Mouse (Mus musculus) liver, postnatal 0 days (tissue): Measurements from ENCODE around the gene Tuba3a. TPM values are rescaled to one million over a fixed set of nuclear protein-coding genes. Genes with fewer than 3 reads are reported as not detected.
A peak's percentile ranks its signal among the peaks of the same experiment; 100 is the strongest.

Source experiments
- ATAC-seq: fragments of 200-750 bp; cut with Nextera tagmentation; 2 replicates; pipeline ENCODE4 v1.8.0; 2017; ENCODE audit warnings: mild to moderate bottlenecking, moderate library complexity
- DNase-seq: peaks from one replicate; pipeline ENCODE4 v3.0.0-alpha.2; 2016
- H3K27ac ChIP-seq: fragments of 300-500 bp; sonication (generic); 2 replicates; pipeline ENCODE4 v1.5.1; 2014; ENCODE audit warnings: antibody characterized with exemption, moderate library complexity, mild to moderate bottlenecking, low read depth
- H3K27me3 ChIP-seq: fragments of 300-500 bp; sonication (generic); 2 replicates; pipeline ENCODE4 v1.6.1; 2014; ENCODE audit warnings: low read length, control low read depth, mixed read lengths; ENCODE audit not compliant: insufficient read depth
- H3K36me3 ChIP-seq: fragments of 300-500 bp; sonication (generic); replicated peaks from 2 replicates; pipeline ENCODE4 v1.6.1; 2014; ENCODE audit warnings: mild to moderate bottlenecking, control low read depth, low read length, moderate library complexity, mixed read lengths; ENCODE audit not compliant: insufficient read depth
- H3K4me1 ChIP-seq: fragments of 300-500 bp; sonication (generic); 2 replicates; pipeline ENCODE4 v1.6.1; 2014; ENCODE audit warnings: antibody characterized with exemption, mild to moderate bottlenecking, control low read depth; ENCODE audit not compliant: insufficient read depth
- H3K4me2 ChIP-seq: fragments of 300-500 bp; sonication (generic); 2 replicates; pipeline ENCODE4 v1.6.1; 2014; ENCODE audit warnings: low read depth, mild to moderate bottlenecking, low read length, moderate library complexity, mixed read lengths
- H3K4me3 ChIP-seq: fragments of 300-500 bp; sonication (generic); 2 replicates; pipeline ENCODE4 v1.5.1; 2014; ENCODE audit warnings: low read depth, low read length
- H3K9ac ChIP-seq: fragments of 300-500 bp; sonication (generic); replicated peaks from 2 replicates; pipeline ENCODE4 v1.6.1; 2014; ENCODE audit warnings: mild to moderate bottlenecking, moderate library complexity
- H3K9me3 ChIP-seq: fragments of 300-500 bp; sonication (generic); 2 replicates; pipeline ENCODE4 v1.6.1; 2016; ENCODE audit warnings: mild to moderate bottlenecking, control low read depth, low read length, mixed read lengths
- CTCF ChIP-seq: sonication (generic); IDR thresholded peaks from 2 replicates; pipeline ENCODE4 v1.5.1; 2016; ENCODE audit warnings: antibody characterized with exemption, low read depth
- EP300 ChIP-seq: IDR thresholded peaks from 2 replicates; pipeline ENCODE4 v1.6.1; 2016; ENCODE audit warnings: antibody characterized with exemption, low read depth, mild to moderate bottlenecking
- WGBS: fragments of 180-500 bp; shearing (Covaris S2); extraction: QIAGEN DNeasy Blood & Tissue Kit; methylation state at CpG from one replicate; pipeline ENCODE4 v1.1.7; 2014; ENCODE audit not compliant: insufficient replicate concordance; 5-methylcytosine and 5-hydroxymethylcytosine counted together
- polyA plus RNA-seq: library from polyadenylated mRNA; unstranded; fragments of >200 nt; fragmentation: Nextera tagmentation; extraction: Ambion mirVana; gene quantifications from 2 replicates; pipeline ENCODE4 v1.2.1, GENCODE M21; 2015

Gene Tuba3a
- polyA plus RNA-seq, 1 experiment from 2014 or later = not detected

- H3K4me2 ChIP-seq = no peak overlapping the region
- H3K36me3 ChIP-seq = no peaks in the 10 kb centered on the region
- peaks cover 8% of the 10 kb centered on the region; the same call in 1 of the 2 replicates for H3K4me1 ChIP-seq
- no peak overlapping the region for H3K27ac ChIP-seq
- no peak for DNase-seq
- no peaks in the 10 kb centered on the region for H3K9me3 ChIP-seq
- TF ChIP-seq EP300 = no peak
- TF ChIP-seq CTCF = no peak
- WGBS = 56% methylated on average over 6 of the region's 6 CpGs
- no peak overlapping the region for H3K4me3 ChIP-seq
- no peak overlapping the region for H3K9ac ChIP-seq
- peaks cover 19% of the 10 kb centered on the region for H3K27me3 ChIP-seq
- no peak for ATAC-seq
Measured at GRCm38 (mm10) chr6:125323547-125323946, 37.7 kb upstream of the Tuba3a start.

- DNase-seq = no peak
Measured at GRCm38 (mm10) chr6:125322794-125323193, 37.0 kb upstream of the Tuba3a start.

GRCm38 (mm10) chr6:125321114-125321855 lies 35.4 kb upstream of the Tuba3a start:
- no peaks in the 10 kb centered on the region for H3K9me3 ChIP-seq
- H3K4me3 ChIP-seq = no peak overlapping the region
- peaks cover 19% of the 10 kb centered on the region for H3K27me3 ChIP-seq
- H3K36me3 ChIP-seq = no peaks in the 10 kb centered on the region
- no peak overlapping the region for H3K9ac ChIP-seq
- TF ChIP-seq CTCF = no peak
- no peak for TF ChIP-seq EP300
- no peak overlapping the region for H3K27ac ChIP-seq
- H3K4me1 ChIP-seq = peaks cover 8% of the 10 kb centered on the region; the same call in 1 of the 2 replicates
- no peak for DNase-seq
- WGBS = 20% methylated on average over 26 of the region's 26 CpGs
- H3K4me2 ChIP-seq = no peak overlapping the region; the same call in 1 of the 2 replicates
- ATAC-seq = no peak

More at GRCm38 (mm10) chr6:125322794-125323193, 37.0 kb upstream of the Tuba3a start:
- H3K4me2 ChIP-seq = no peak overlapping the region
- H3K4me3 ChIP-seq = no peak overlapping the region
- H3K27ac ChIP-seq = no peak overlapping the region
- no peaks in the 10 kb centered on the region for H3K36me3 ChIP-seq
- no peak for ATAC-seq
- H3K9ac ChIP-seq = no peak overlapping the region
- peaks cover 19% of the 10 kb centered on the region for H3K27me3 ChIP-seq
- TF ChIP-seq CTCF (no peak), EP300 (no peak)
- no peaks in the 10 kb centered on the region for H3K9me3 ChIP-seq
- WGBS = 62% methylated on average over 13 of the region's 13 CpGs
- peaks cover 8% of the 10 kb centered on the region; the same call in 1 of the 2 replicates for H3K4me1 ChIP-seq

GRCm38 (mm10) chr6:125320323-125320722 lies 34.5 kb upstream of the Tuba3a start, which contains the start of gene Scnn1a:
Scnn1a (plus strand) TSS chr6:125320659.
- peaks cover 19% of the 10 kb centered on the region for H3K27me3 ChIP-seq
- H3K9ac ChIP-seq = no peak within 1 kb of the TSS
- ATAC-seq (no peak), DNase-seq (no peak)
- H3K4me2 ChIP-seq = no peak within 1 kb of the TSS; the same call in 1 of the 2 replicates
- H3K36me3 ChIP-seq = no peaks in the 10 kb centered on the region
- H3K9me3 ChIP-seq = no peaks in the 10 kb centered on the region
- TF ChIP-seq EP300 = no peak
- no peak for TF ChIP-seq CTCF
- H3K4me1 ChIP-seq = peaks cover 6% of the 10 kb centered on the region; the same call in 1 of the 2 replicates
- WGBS = 74% methylated on average over 1 of the region's 1 CpGs
- no peak within 1 kb of the TSS for H3K27ac ChIP-seq
- no peak within 1 kb of the TSS for H3K4me3 ChIP-seq

- H3K36me3 ChIP-seq = no peaks in the 10 kb centered on the region
- no peak overlapping the region for H3K27ac ChIP-seq
- H3K4me1 ChIP-seq = peaks cover 5% of the 10 kb centered on the region; the same call in 1 of the 2 replicates
- no peak overlapping the region for H3K4me3 ChIP-seq
- DNase-seq = no peak
- no peaks in the 10 kb centered on the region for H3K9me3 ChIP-seq
- TF ChIP-seq EP300 (no peak), CTCF (no peak)
- no peak overlapping the region for H3K4me2 ChIP-seq
- no peak overlapping the region for H3K9ac ChIP-seq
- peaks cover 19% of the 10 kb centered on the region for H3K27me3 ChIP-seq
- ATAC-seq = no peak
Measured at GRCm38 (mm10) chr6:125319919-125320296, 34.1 kb upstream of the Tuba3a start.

- H3K9ac ChIP-seq = no peak overlapping the region
- no peak for TF ChIP-seq EP300
- 67% methylated on average over 15 of the region's 15 CpGs for WGBS
- peaks cover 9% of the 10 kb centered on the region for H3K4me1 ChIP-seq
- ATAC-seq = peak; percentile 34
- no peak for DNase-seq
- H3K9me3 ChIP-seq = no peaks in the 10 kb centered on the region
- peaks cover 19% of the 10 kb centered on the region for H3K27me3 ChIP-seq
- no peaks in the 10 kb centered on the region for H3K36me3 ChIP-seq
- no peak overlapping the region for H3K4me3 ChIP-seq
- no peak overlapping the region for H3K27ac ChIP-seq
- H3K4me2 ChIP-seq = no peak overlapping the region
Measured at GRCm38 (mm10) chr6:125318981-125319918, 33.4 kb upstream of the Tuba3a start.
